In genomic region chr8:85059879-85060616, GRCm38 (mm10) we compare ENCODE assay signal across 7 mouse cellular contexts. TPM values are rescaled to one million over a fixed set of nuclear protein-coding genes. Genes with fewer than 3 reads are reported as not detected.
A peak's percentile ranks its signal among the peaks of the same experiment; 100 is the strongest.
DNase-seq lines count a peak whose midpoint lies in the region; ATAC-seq lines count a peak whose summit lies in the region.

TSS of gene Fbxw9 (plus strand) at chr8:85060055.

- H3K27me3 ChIP-seq in embryonic facial prominence, embryonic 10.5 days (replicated peaks; ENCODE audit: low read depth, poor library complexity, severe bottlenecking), result no peaks in the 10 kb centered on the region
- no peaks in the 10 kb centered on the region for H3K27me3 ChIP-seq in limb, embryonic 11.5 days (ENCODE audit: control insufficient read depth, insufficient read depth, low read length)
- no peaks in the 10 kb centered on the region for H3K27me3 ChIP-seq in midbrain, embryonic 14.5 days (ENCODE audit: control insufficient read depth, insufficient read depth, low read length)

- no peaks in the 10 kb centered on the region for H3K9me3 ChIP-seq in embryonic facial prominence, embryonic 10.5 days
- H3K9me3 ChIP-seq in limb, embryonic 11.5 days (ENCODE audit: control insufficient read depth, low read length), result no peaks in the 10 kb centered on the region
- no peaks in the 10 kb centered on the region for H3K9me3 ChIP-seq in midbrain, embryonic 14.5 days (ENCODE audit: control insufficient read depth, low read length)

- H3K4me3 ChIP-seq in embryonic facial prominence, embryonic 10.5 days, result peak within 1 kb of the TSS; percentile 89
- peak within 1 kb of the TSS; percentile 82 for H3K4me3 ChIP-seq in limb, embryonic 11.5 days (ENCODE audit: low read depth, low read length)
- peak within 1 kb of the TSS; percentile 91 for H3K4me3 ChIP-seq in midbrain, embryonic 14.5 days (replicated peaks; ENCODE audit: low read depth, low read length)

- peak; percentile 93 for DNase-seq in adrenal gland, postnatal 10 days
- peak; percentile 91 for DNase-seq in embryonic facial prominence, embryonic 10.5 days (ENCODE audit: low spot score)
- peak; percentile 92 for DNase-seq in kidney, adult 18-20 months
- peak; percentile 96 for DNase-seq in limb, embryonic 11.5 days (ENCODE audit: low spot score)
- peak; percentile 98 for DNase-seq in midbrain, embryonic 14.5 days
- peak; percentile 73 to 81 for DNase-seq in spleen, adult 18-20 months

- H3K27ac ChIP-seq in embryonic facial prominence, embryonic 10.5 days (replicated peaks), result peak within 1 kb of the TSS; percentile 63
- no peak within 1 kb of the TSS for H3K27ac ChIP-seq in limb, embryonic 11.5 days (replicated peaks; ENCODE audit: low read depth, low read length)
- H3K27ac ChIP-seq in midbrain, embryonic 14.5 days (replicated peaks; ENCODE audit: low read depth, low read length), result peak within 1 kb of the TSS; percentile 60

- peak within 1 kb of the TSS; percentile 95 for H3K4me2 ChIP-seq in limb, embryonic 11.5 days (ENCODE audit: low read depth, severe bottlenecking)
- peak within 1 kb of the TSS; percentile 92 for H3K4me2 ChIP-seq in midbrain, embryonic 14.5 days (ENCODE audit: low read length)

- peaks cover 49% of the 10 kb centered on the region for H3K36me3 ChIP-seq in embryonic facial prominence, embryonic 10.5 days (replicated peaks)
- H3K36me3 ChIP-seq in limb, embryonic 11.5 days (ENCODE audit: control insufficient read depth, insufficient read depth, low read length), result peaks cover 15% of the 10 kb centered on the region
- peaks cover 24% of the 10 kb centered on the region for H3K36me3 ChIP-seq in midbrain, embryonic 14.5 days (ENCODE audit: control insufficient read depth, insufficient read depth, low read length)

- H3K4me1 ChIP-seq in embryonic facial prominence, embryonic 10.5 days, result peaks cover 23% of the 10 kb centered on the region
- no peaks in the 10 kb centered on the region for H3K4me1 ChIP-seq in limb, embryonic 11.5 days (ENCODE audit: control insufficient read depth, insufficient read depth, low read length)
- peaks cover 17% of the 10 kb centered on the region for H3K4me1 ChIP-seq in midbrain, embryonic 14.5 days (ENCODE audit: control insufficient read depth, insufficient read depth, low read length)

- WGBS in embryonic facial prominence, embryonic 10.5 days, result 1% methylated on average over 53 of the region's 53 CpGs
- 1% methylated on average over 53 of the region's 53 CpGs for WGBS in limb, embryonic 11.5 days
- WGBS in midbrain, embryonic 14.5 days, result under 1% methylated on average over 52 of the region's 53 CpGs

- peak within 1 kb of the TSS; percentile 76 for H3K9ac ChIP-seq in limb, embryonic 11.5 days (ENCODE audit: low read length)
- H3K9ac ChIP-seq in midbrain, embryonic 14.5 days (replicated peaks; ENCODE audit: low read length), result peak within 1 kb of the TSS; percentile 76

- ATAC-seq in granulocyte monocyte progenitor cell, adult 5-6 weeks (replicated peaks; ENCODE audit: poor library complexity, severe bottlenecking), result peak; percentile 92
- peak; percentile 84 for ATAC-seq in limb, embryonic 11.5 days (ENCODE audit: insufficient number of reproducible peaks, low FRiP score, low TSS enrichment, low read depth)
- peak; percentile 91 for ATAC-seq in midbrain, embryonic 14.5 days (ENCODE audit: low FRiP score, low TSS enrichment)

RNA-seq across cellular contexts. Expression of gene Fbxw9, which starts in this region (rescaled TPM):
- 10 to 100 TPM; 22.4 to 24.9 TPM for total RNA-seq in adrenal gland, postnatal 10 days (2021)
- 21.4 and 25.1 TPM in 2 replicates for polyA plus RNA-seq in embryonic facial prominence, embryonic 10.5 days (2016; fragmentation: Nextera tagmentation; extraction: Ambion mirVana)
- 11.6 and 13.5 TPM in 2 replicates for total RNA-seq in granulocyte monocyte progenitor cell, adult 5-6 weeks (2014; fragmentation: Nextera tagmentation)
- total RNA-seq in granulocyte monocyte progenitor cell, adult 5-6 weeks (2017), result 4.1 and 5.9 TPM in 2 replicates
- 21.0 and 21.2 TPM in 2 replicates for polyA plus RNA-seq in limb, embryonic 11.5 days (2014; fragmentation: Nextera tagmentation; extraction: Ambion mirVana)
- 65.0 and 80.9 TPM in 2 replicates for polyA plus RNA-seq in midbrain, embryonic 14.5 days (2014; fragmentation: Nextera tagmentation; extraction: Ambion mirVana)
